Comparison of ENCODE assay signal across 16 mouse cellular contexts in the genomic region with DNA sequence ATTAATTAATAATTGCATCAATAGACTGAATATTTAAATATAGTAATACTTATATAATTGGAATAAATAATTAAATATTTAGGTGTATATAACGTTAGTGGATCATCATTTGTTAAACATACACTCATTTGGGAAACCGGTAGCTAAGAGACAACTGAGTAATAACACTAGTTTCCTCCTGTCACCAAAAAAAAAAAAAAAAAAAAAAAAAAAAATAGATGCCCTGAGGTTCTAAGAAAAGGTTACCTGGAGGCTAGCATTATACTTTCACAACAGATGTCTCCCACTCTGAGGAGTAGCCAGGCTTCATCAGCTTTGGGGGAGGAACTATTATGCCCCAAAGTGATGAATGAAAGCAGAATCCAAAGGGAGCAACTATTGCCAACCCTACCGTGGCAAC. TPM values are rescaled to one million over a fixed set of nuclear protein-coding genes. Genes with fewer than 3 reads are reported as not detected.
"Had no signal": no experiment of that assay in that cellular context is flagged by ENCODE, and none has a peak within 500 bp of the region (broad histone marks: within the 10 kb centered on the region; RNA-seq: fewer than 3 reads in every experiment).

No protein-coding gene starts in this region.

- H3K4me3 ChIP-seq: limb, embryonic 13.5 days; liver, embryonic 15.5 days had no signal

- H3K27ac ChIP-seq: kidney, postnatal 0 days; limb, embryonic 13.5 days; liver, embryonic 15.5 days; midbrain, embryonic 12.5 days; stomach, postnatal 0 days had no signal

- H3K9me3 ChIP-seq: limb, embryonic 13.5 days; liver, embryonic 15.5 days; midbrain, embryonic 12.5 days had no signal

- H3K4me1 ChIP-seq: limb, embryonic 13.5 days had no signal

- DNase-seq: kidney, adult 9 months; kidney, postnatal 36 days; left cerebral cortex, postnatal 4 days; lung, embryonic 14.5 days; lung, postnatal 10 days; lung, postnatal 4 days; thymus, postnatal 14 days had no signal

- H3K36me3 ChIP-seq: limb, embryonic 13.5 days; liver, embryonic 15.5 days; midbrain, embryonic 12.5 days had no signal

- ATAC-seq: intestine, postnatal 0 days had no signal

- H3K9ac ChIP-seq: limb, embryonic 13.5 days; liver, embryonic 15.5 days; lung, embryonic 14.5 days; midbrain, embryonic 12.5 days had no signal

- H3K27me3 ChIP-seq: limb, embryonic 13.5 days; liver, embryonic 15.5 days; midbrain, embryonic 12.5 days had no signal

RNA-seq across cellular contexts. Expression of a gene that starts 5.5 kb away (rescaled TPM):
- total RNA-seq: left cerebral cortex, adult 18-20 months; left cerebral cortex, postnatal 10 days; left cerebral cortex, postnatal 4 days; megakaryocyte-erythroid progenitor cell, adult 5-6 weeks had no signal

RNA-seq across cellular contexts. Expression of a gene that starts 54.8 kb away (rescaled TPM):
- total RNA-seq: megakaryocyte-erythroid progenitor cell, adult 5-6 weeks had no signal
